Mouse (Mus musculus): ENCODE data around the gene Ilf2.

Gene Ilf2

DNA sequence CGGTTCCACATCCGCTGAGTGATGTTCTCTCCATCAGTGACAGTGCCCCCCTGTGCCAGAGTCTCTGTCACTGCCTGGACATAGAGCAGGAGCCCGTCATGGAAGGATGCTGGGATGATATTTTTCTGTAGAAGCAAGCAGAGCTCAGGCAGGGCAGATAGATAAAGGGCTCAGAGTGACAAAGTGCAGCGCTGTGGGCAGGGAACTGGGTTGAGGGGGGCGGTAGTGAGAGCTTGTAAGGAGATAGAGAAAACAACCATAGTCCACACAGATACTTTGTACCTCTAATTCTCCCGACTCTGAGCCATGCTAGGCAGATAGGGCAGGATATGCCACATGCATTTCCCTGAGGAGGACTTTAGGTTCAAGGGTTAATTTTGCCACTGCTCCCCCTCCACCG lies 13.3 kb upstream of the Ilf2 start:
- WGBS: 60% methylated on average over 7 of the region's 7 CpGs

GRCm38 (mm10) chr3:90464552-90465080 lies 11.3 kb upstream of the Ilf2 start:
- 31% methylated on average over 37 of the region's 37 CpGs for WGBS

DNA sequence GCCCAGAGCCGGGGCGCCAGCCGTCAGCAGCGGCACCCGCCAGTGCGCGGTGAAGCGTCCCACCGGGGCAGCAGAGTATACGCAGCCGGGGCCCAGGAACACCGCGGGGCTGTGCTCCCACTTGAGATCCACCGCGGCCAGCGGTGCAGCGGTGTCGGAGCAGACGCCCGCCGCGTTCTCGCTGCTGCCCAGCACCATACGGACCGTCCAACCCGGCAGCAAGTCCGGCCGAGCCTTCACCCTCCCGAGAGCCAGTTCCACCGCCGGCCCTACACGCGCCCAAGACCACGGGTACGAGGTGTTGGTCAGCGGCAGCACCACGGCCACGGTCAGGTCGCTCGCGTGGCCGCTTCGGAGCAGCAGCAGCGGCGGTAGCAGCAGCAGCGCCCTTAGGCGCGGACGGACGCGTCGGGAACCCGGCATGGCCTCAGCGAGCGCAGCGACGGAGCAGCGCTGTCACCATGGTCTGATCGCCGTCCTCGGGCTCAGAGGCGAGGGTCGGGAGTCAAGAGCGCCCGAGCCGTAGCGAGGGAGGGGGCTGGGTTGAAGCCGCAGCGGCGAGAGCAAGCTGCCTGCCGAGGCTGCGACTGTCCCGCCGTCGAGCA lies 10.7 kb upstream of the Ilf2 start:
- 1% methylated on average over 75 of the region's 75 CpGs for WGBS

GRCm38 (mm10) chr3:90465686-90466310 lies 10.1 kb upstream of the Ilf2 start, which contains the start of gene Npr1:
Gene Npr1 (minus strand): TSS chr3:90465866.
- under 1% methylated on average over 48 of the region's 49 CpGs for WGBS

- WGBS: under 1% methylated on average over 15 of the region's 15 CpGs
Measured at GRCm38 (mm10) chr3:90466311-90466766, 9.6 kb upstream of the Ilf2 start.

DNA sequence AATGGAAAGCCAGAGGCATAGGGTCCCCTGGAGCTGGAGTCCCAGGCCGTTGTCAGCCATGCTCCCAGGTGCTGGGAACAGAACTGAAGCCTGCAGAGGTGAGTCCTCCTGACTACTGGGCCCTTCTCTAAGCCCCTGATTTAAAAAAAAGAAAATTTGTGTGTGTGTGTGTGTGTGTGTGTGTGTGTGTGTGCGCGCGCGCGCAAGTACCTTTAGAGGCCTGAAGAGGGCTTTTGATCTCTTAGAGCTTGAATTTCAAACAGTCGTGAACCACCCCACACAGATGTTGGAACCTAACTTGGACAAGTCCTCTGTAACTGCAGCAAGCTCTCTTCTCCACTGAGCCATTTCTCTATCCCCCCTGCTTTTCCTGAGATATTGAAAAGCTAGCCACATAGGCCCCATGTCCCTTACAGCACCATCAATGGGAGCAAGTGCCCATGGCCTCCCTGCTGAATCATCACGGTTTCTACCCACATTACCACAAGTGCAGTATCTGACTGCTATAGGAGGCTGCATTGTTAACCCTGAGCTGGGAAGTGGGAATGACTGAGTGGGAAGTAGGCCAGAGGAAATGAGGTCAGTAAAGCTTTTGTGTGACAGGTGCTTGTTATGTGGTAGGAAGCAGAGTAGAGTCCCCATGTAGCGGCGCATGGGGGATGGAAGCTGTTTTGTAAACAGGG lies 8.2 kb upstream of the Ilf2 start:
- 94% methylated on average over 10 of the region's 10 CpGs for WGBS

DNA sequence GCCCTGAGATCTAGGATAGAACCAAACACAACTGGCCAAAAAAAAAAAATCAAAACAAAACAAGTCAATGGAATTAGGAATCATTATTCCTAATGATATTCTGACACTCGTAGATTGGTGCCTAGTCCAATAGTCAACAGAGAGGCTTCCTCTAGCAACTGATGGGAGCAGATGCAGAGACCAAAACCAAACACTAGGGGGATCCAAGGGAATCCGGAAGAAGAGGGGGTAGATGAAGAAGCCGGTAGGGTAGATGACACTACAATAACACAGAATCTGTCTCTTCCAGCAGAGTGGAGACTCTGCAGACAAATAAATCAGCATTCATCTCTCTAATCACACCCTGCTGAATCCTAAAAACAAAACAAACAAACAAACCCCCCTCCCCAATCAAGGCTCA lies 3.7 kb upstream of the Ilf2 start:
- 17% methylated on average over 3 of the region's 3 CpGs for WGBS

DNA sequence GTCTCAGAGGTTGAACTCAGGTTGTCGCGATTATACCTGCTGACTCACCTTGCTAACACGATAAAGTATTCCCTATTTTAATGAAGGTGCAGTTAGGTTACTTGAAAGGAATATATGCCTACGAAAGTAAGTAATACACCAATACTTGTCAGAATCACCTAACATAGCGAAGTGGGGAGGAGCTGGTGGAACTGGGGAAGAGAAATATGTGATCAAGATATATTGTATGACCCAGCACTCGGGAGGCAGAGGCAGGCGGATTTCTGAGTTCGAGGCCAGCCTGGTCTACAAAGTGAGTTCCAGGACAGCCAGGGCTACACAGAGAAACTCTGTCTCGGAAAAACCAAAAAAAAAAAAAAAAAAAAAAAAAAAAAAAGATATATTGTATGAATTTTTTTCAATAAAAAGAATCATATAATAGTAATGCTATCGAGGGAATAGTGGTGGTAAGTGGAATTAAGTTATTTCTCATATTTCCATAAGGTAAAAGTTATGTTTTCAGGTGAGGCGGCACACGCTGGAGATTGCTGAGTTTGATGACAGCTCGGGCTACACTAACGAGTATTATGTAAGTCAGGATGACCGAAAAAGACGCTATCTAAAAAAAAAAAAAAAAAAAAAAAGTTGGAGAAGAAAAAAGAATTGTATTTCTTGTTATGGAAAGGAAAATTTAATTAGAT lies 635 bp upstream of the Ilf2 start:
- 32% methylated on average over 16 of the region's 16 CpGs for WGBS

DNA sequence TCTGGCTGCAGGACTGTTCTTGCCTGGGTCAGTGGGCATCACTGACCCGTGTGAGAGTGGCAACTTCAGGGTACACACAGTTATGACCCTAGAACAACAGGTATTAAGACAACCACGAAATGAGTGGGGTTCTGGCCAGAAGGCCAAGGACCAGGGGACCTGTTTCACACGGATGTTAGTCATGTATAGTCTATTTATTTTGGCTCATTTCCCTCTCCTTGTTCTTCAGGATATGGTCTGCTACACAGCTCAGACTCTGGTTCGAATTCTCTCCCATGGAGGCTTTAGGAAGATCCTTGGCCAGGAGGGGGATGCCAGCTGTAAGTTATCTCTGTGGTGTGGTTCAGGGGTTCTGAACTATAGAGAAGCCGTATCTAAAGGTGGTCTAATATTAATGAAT lies 11.1 kb downstream of the Ilf2 start:
- WGBS: 71% methylated on average over 5 of the region's 5 CpGs

DNA sequence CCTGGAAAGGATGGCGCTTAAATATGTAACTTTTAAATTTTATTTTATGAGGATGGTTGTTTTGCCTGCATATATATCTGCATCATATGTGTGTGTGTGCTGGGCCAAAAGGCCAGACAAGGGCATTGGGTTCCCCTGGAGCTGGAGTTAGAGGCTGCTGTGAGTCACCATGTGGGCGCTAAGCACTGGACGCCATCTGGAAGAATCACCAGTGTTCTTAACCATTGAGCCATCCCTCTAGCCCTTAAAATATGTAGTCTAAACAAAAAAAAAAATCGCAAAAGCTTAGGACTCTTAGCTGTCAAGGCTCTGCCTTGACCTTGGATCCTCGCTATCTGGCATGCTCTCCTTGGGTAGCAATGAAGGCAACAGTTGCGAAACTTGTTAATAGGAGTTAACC lies 12.7 kb downstream of the Ilf2 start:
- 82% methylated on average over 6 of the region's 6 CpGs for WGBS

DNA sequence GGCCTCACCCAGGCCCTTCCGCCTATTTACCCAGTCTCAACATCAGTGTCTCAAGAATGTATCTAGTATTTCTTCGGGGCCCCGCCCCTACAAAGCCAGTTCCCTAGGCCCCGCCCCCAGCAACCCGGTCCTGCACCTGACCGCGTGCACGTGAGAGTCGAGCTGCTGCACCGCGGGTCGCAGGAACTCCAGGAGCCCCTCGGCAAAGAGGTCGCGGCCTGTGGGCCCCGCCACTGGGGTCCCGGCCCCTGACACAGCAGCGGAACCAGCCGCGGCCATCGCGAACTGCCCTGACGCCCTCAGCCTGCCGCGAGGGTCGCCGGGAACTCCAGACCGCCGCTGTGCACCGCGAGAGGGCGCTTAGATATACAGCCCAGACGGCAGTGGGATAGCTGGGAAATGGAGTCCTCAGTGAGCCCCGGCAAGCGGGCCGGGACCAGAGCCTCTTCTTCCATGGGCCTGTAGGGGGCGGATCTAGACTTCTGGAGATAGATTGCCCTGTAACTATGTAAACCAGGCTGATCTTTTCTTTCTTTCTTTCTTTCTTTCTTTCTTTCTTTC lies 14.8 kb downstream of the Ilf2 start, which contains the start of gene Snapin:
TSS of gene Snapin (minus strand) at position 338 of the 561 bp plus-strand sequence.
- WGBS: under 1% methylated on average over 37 of the region's 37 CpGs

- 39% methylated on average over 2 of the region's 2 CpGs for WGBS
Measured at GRCm38 (mm10) chr3:90491350-90491749, 15.4 kb downstream of the Ilf2 start.

DNA sequence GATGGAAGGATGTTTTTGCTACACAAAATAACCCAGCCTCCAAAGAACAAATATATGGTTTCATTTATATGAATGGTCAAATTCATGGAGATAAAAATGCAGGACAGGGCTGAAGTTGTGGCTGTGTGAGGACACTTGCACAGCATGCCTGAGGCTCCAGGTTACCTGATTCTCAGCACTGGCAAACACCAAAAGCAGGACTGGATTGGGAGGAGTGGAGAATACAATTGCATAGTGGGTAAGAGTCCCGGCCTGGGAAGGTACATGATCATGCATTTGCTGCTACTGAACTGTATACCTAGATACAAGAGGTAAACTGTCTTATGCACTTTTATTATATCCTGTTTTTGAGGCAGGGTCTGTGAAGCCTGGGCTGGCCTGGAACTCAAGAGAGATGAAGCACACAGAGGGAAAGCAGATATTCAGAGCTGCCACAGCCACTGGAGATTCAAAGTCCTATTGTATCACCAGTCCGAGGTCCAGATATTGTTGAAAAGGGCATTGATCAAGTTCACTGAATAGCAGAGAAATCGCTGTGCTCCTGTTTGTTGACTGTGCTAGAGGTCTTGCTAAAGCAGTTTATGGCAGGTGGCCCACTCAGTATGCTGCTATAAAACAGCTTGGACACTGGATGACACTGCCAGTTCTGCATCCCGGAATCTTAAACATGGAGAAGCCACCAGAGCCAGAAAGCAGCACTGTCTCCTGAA lies 18.1 kb downstream of the Ilf2 start:
- 53% methylated on average over 4 of the region's 4 CpGs for WGBS

GRCm38 (mm10) chr3:90495850-90496525 lies 20.1 kb downstream of the Ilf2 start:
- 72% methylated on average over 7 of the region's 7 CpGs for WGBS

- 57% methylated on average over 4 of the region's 4 CpGs for WGBS
Measured at GRCm38 (mm10) chr3:90503444-90503843, 27.5 kb downstream of the Ilf2 start.

- 83% methylated on average over 5 of the region's 5 CpGs for WGBS
Measured at GRCm38 (mm10) chr3:90505216-90505615, 29.3 kb downstream of the Ilf2 start.

DNA sequence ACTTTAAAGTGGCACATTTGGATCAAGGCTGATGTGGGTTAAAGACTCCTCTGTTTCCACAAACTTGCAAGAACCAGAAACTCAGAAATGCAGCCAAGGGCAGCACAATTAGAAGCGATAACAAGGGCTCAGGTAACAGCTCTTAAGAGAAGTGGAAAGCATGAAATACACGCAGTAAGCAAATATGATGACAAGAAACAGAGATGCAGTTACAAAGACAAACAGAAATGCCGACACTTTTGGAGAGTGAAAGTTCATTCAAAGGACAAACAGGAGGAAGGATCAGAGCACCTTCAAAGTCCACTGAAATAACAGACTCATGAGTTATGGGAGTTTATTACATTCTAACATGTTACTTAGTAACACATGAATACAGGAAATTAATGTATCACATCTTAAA lies 30.4 kb downstream of the Ilf2 start:
- 71% methylated on average over 3 of the region's 3 CpGs for WGBS

- WGBS: under 1% methylated on average over 20 of the region's 20 CpGs
Measured at GRCm38 (mm10) chr3:90508287-90508949, 32.5 kb downstream of the Ilf2 start.

DNA sequence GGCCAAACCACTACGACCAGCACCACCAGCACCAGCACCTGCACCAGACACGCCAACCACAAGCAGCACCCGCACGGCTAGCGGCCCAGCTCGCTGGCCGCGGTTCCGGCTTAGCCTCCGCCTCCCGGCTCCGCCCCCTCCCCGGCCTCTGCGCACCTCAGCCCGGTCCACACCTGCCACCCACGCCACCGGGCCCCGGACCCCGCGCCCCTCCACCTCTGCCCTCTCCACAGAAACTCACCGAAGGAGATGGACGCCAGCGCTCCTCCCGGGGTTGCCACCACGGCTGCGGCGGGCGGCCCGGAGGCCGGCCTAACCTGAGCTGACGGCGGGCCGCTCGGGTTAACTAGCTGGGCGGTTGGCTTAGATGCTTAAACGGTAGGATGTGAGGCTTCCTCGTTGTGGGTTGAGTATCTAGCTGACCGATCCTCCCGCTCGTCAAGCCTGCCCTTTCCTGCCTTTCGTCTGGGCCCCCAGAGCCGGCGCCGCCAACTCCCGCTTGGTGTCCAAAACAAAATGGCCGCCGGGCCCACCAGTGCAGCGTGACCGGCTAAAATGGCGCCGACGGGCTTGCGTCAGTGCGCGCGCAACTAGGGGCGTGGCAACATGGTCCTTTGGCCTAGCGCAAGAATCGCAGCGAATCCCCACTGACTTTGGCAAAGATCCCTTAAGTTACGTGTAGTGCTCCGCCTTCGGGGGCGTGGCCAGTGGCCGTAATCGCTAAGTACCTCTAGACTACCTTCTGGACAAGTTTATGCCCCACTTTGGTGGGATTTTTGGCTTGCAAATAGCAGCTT lies 33.2 kb downstream of the Ilf2 start, which contains the start of gene Chtop:
TSS of gene Chtop (minus strand) at position 549 of the 797 bp plus-strand sequence.
- WGBS: under 1% methylated on average over 66 of the region's 66 CpGs

Data from cerebral cortex, adult 2 months (tissue).